Mouse (Mus musculus) G1E (cell line): ENCODE measurements around the gene Ccl20.

Experiments used
- CTCF ChIP-seq: IDR thresholded peaks from 2 replicates; pipeline ENCODE4 v1.5.1; 2012; ENCODE audit warnings: low read depth, low read length, inconsistent platforms, mixed read lengths
- GATA1 ChIP-seq: IDR thresholded peaks from 2 replicates; pipeline ENCODE4 v1.6.1; 2012; ENCODE audit warnings: borderline replicate concordance, low read length, inconsistent platforms, mixed read lengths

GRCm38 (mm10) chr1:83096935-83097334 is 19.6 kb upstream of the Ccl20 start:
- TF ChIP-seq CTCF, result no peak
- TF ChIP-seq GATA1, result no peak
